Mouse (Mus musculus): ENCODE results near the gene Baz1b. TPM values are rescaled to one million over a fixed set of nuclear protein-coding genes. Genes with fewer than 3 reads are reported as not detected.

The Baz1b gene
- polyA plus RNA-seq, 1 experiment: 2.5 TPM

DNA sequence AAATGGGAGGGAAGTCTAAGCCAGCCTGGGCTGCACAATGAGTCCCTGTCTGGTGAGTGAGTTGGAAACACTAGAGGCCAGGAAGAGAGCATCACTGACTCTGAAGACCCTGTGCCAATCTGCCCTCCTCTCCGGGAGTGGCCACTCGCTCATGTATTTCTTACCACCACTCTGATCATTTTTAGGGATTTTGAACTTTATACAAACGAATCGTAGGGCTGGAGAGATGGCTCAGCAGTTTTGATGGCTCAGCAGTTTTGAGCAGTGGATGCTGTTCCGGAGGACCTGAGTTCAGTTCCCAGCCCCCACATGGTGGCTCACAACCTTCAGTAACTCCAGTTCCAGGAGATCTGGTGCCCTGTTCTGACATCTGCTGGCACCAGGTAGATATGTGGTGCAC is 14.1 kb upstream of the Baz1b start:
- peaks cover 33% of the 10 kb centered on the region for H3K4me1 ChIP-seq (ENCODE audit: control insufficient read depth)
- H3K4me3 ChIP-seq (replicated peaks): no peak overlapping the region
- peaks cover 81% of the 10 kb centered on the region for H3K36me3 ChIP-seq (ENCODE audit: control insufficient read depth)
- H3K9me3 ChIP-seq (ENCODE audit: control insufficient read depth, low read length): no peaks in the 10 kb centered on the region
- no peak for TF ChIP-seq TAL1 (IDR thresholded peaks at IDR 0.05; ENCODE audit: low read length)
- no peak for TF ChIP-seq GATA1 (IDR thresholded peaks at IDR 0.05; ENCODE audit: low read length)
- no peaks in the 10 kb centered on the region for H3K27me3 ChIP-seq (ENCODE audit: control insufficient read depth)

- Histone ChIP-seq H3K36me3 (ENCODE audit: control insufficient read depth) (peaks cover 97% of the 10 kb centered on the region), H3K4me1 (ENCODE audit: control insufficient read depth) (peaks cover 20% of the 10 kb centered on the region), H3K27me3 (ENCODE audit: control insufficient read depth) (no peaks in the 10 kb centered on the region), H3K4me3 (replicated peaks) (no peak overlapping the region), H3K9me3 (ENCODE audit: control insufficient read depth, low read length) (no peaks in the 10 kb centered on the region)
- TF ChIP-seq GATA1 (IDR thresholded peaks at IDR 0.05; ENCODE audit: low read length) (no peak), TAL1 (IDR thresholded peaks at IDR 0.05; ENCODE audit: low read length) (no peak)
Observed at GRCm38 (mm10) chr5:135175086-135175485, 12.0 kb upstream of the Baz1b start.

GRCm38 (mm10) chr5:135178523-135178922 is 8.5 kb upstream of the Baz1b start:
- H3K4me1 ChIP-seq (ENCODE audit: control insufficient read depth): no peaks in the 10 kb centered on the region; the same call in 1 of the 2 replicates
- H3K9me3 ChIP-seq (ENCODE audit: control insufficient read depth, low read length): no peaks in the 10 kb centered on the region
- H3K27me3 ChIP-seq (ENCODE audit: control insufficient read depth): no peaks in the 10 kb centered on the region
- TF ChIP-seq GATA1 (IDR thresholded peaks at IDR 0.05; ENCODE audit: low read length): no peak
- no peak for TF ChIP-seq TAL1 (IDR thresholded peaks at IDR 0.05; ENCODE audit: low read length)
- peaks cover 96% of the 10 kb centered on the region for H3K36me3 ChIP-seq (ENCODE audit: control insufficient read depth)
- H3K4me3 ChIP-seq (replicated peaks): no peak overlapping the region

GRCm38 (mm10) chr5:135178996-135179395 is 8.1 kb upstream of the Baz1b start:
- Histone ChIP-seq H3K4me1 (ENCODE audit: control insufficient read depth) (no peaks in the 10 kb centered on the region; the same call in 1 of the 2 replicates), H3K9me3 (ENCODE audit: control insufficient read depth, low read length) (no peaks in the 10 kb centered on the region), H3K4me3 (replicated peaks) (no peak overlapping the region), H3K36me3 (ENCODE audit: control insufficient read depth) (peaks cover 92% of the 10 kb centered on the region), H3K27me3 (ENCODE audit: control insufficient read depth) (no peaks in the 10 kb centered on the region)
- TF ChIP-seq GATA1 (IDR thresholded peaks at IDR 0.05; ENCODE audit: low read length): no peak

GRCm38 (mm10) chr5:135179616-135180015 is 7.4 kb upstream of the Baz1b start:
- H3K36me3 ChIP-seq (ENCODE audit: control insufficient read depth): peaks cover 86% of the 10 kb centered on the region
- TF ChIP-seq TAL1 (IDR thresholded peaks at IDR 0.05; ENCODE audit: low read length): no peak
- TF ChIP-seq GATA1 (IDR thresholded peaks at IDR 0.05; ENCODE audit: low read length): no peak
- no peaks in the 10 kb centered on the region for H3K27me3 ChIP-seq (ENCODE audit: control insufficient read depth)
- H3K9me3 ChIP-seq (ENCODE audit: control insufficient read depth, low read length): no peaks in the 10 kb centered on the region
- H3K4me3 ChIP-seq (replicated peaks): no peak overlapping the region
- H3K4me1 ChIP-seq (ENCODE audit: control insufficient read depth): no peaks in the 10 kb centered on the region; the same call in 1 of the 2 replicates

DNA sequence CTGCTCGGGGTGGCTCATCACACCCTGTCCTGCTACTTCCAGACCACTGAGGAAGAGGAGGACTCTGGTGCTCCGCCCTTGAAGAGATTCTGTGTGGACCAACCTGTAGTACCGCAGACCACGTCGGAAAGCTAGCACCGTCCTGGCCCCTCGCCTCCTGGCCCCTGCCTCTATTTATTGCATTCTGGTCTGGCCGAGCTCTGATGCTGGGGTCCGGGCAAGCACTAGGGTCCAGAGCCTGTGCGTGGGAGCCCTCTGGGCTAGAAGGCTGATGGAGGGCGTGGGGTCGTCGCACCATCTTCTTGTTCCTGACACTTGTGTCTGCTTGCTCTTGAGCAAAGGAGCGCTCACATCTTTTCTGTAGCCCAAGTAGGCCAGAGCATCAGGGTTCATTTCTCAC is 6.3 kb upstream of the Baz1b start:
- TF ChIP-seq TAL1 (IDR thresholded peaks at IDR 0.05; ENCODE audit: low read length): no peak
- no peak for TF ChIP-seq GATA1 (IDR thresholded peaks at IDR 0.05; ENCODE audit: low read length)
- Histone ChIP-seq H3K9me3 (ENCODE audit: control insufficient read depth, low read length) (no peaks in the 10 kb centered on the region), H3K36me3 (ENCODE audit: control insufficient read depth) (peaks cover 75% of the 10 kb centered on the region), H3K4me3 (replicated peaks) (no peak overlapping the region), H3K27me3 (ENCODE audit: control insufficient read depth) (no peaks in the 10 kb centered on the region), H3K4me1 (ENCODE audit: control insufficient read depth) (peaks cover 8% of the 10 kb centered on the region)

DNA sequence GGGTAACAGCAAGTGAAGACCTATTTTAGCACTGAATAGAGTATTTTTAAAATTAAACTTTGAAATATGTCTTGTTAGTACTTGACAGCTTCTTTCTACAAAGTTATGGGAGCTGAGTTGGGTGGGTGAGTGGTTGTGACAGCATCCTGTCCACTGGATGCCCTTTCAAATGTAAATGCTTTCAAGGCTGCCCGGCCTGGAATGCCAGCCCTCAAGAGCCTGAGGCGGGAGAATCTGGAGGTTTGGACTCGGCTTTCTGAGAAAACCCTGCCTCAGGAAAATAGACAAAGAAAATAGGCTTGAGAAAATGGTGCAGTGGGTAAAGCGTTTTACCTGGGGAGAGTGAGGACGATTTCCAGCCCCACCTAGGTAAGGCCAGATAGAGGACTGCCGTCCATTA is 5.3 kb upstream of the Baz1b start:
- H3K36me3 ChIP-seq (ENCODE audit: control insufficient read depth): peaks cover 66% of the 10 kb centered on the region
- no peak overlapping the region for H3K4me3 ChIP-seq (replicated peaks)
- H3K4me1 ChIP-seq (ENCODE audit: control insufficient read depth): peaks cover 18% of the 10 kb centered on the region
- TF ChIP-seq TAL1 (IDR thresholded peaks at IDR 0.05; ENCODE audit: low read length) (no peak), GATA1 (IDR thresholded peaks at IDR 0.05; ENCODE audit: low read length) (no peak)
- no peaks in the 10 kb centered on the region for H3K9me3 ChIP-seq (ENCODE audit: control insufficient read depth, low read length)
- no peaks in the 10 kb centered on the region for H3K27me3 ChIP-seq (ENCODE audit: control insufficient read depth)

DNA sequence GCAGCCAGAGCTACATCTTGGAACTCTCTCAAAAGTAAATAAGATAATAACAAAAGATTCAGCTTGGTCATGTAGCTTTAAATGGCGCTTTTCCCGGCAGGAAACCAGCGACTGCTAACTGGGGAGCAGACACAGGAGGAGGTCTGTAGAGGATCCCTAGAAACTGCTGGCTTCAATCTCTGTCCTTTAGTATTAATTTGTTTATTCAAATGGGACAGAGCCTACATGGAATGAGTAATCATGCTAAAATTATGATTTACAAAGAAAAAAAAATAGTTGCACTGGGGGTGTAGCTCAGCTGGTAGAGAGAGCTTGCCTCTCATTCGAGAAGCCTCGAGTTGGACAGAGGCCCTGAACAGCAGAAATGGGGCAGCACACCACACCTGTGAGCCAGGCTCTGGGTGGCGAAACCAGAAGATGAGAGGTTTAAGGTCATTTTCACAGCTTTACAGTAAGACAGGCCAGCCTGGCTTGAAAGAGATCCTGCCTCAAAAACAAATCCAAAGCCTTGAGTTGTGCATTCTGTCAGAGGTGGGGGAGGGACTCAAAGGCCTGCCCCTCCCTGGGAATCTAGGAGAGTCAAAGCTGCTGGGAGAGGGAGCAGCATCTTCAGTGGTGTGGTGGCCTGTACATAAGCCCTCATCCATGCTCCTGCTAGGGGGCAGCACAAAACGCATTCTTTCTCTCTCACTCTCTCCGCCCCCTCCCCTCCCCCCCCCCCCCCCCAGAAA is 3.8 kb upstream of the Baz1b start:
- TF ChIP-seq TAL1 (IDR thresholded peaks at IDR 0.05; ENCODE audit: low read length) (no peak), GATA1 (IDR thresholded peaks at IDR 0.05; ENCODE audit: low read length) (no peak)
- H3K4me1 ChIP-seq (ENCODE audit: control insufficient read depth): peaks cover 18% of the 10 kb centered on the region
- H3K4me3 ChIP-seq (replicated peaks): no peak overlapping the region
- no peaks in the 10 kb centered on the region for H3K9me3 ChIP-seq (ENCODE audit: control insufficient read depth, low read length)
- no peaks in the 10 kb centered on the region for H3K27me3 ChIP-seq (ENCODE audit: control insufficient read depth)
- H3K36me3 ChIP-seq (ENCODE audit: control insufficient read depth): peaks cover 50% of the 10 kb centered on the region

DNA sequence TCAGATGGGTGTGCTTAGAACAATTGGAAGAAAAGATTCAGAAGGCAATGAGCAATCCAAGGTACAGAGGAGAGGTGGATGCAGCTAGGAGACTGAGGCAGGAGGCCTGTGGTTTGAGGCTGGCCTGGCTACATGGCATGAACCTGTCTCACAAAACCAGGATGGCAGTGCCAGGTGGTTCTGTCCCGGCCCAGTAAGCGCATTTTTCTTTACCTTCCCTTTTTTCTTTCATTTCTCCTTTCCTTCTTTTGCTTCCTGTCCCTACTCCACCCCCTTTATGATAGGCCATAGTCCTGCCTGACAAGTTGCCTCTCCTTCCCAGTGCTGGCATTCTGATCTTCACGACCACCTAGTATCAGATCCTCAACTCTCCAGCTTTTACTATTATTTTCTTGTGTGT is 2.0 kb upstream of the Baz1b start:
- TF ChIP-seq GATA1 (IDR thresholded peaks at IDR 0.05; ENCODE audit: low read length): no peak
- TF ChIP-seq TAL1 (IDR thresholded peaks at IDR 0.05; ENCODE audit: low read length): no peak
- Histone ChIP-seq H3K4me1 (ENCODE audit: control insufficient read depth) (peaks cover 32% of the 10 kb centered on the region), H3K4me3 (replicated peaks) (no peak overlapping the region), H3K36me3 (ENCODE audit: control insufficient read depth) (peaks cover 47% of the 10 kb centered on the region), H3K9me3 (ENCODE audit: control insufficient read depth, low read length) (no peaks in the 10 kb centered on the region), H3K27me3 (ENCODE audit: control insufficient read depth) (no peaks in the 10 kb centered on the region)

GRCm38 (mm10) chr5:135185596-135185995 is 1.5 kb upstream of the Baz1b start:
- Histone ChIP-seq H3K9me3 (ENCODE audit: control insufficient read depth, low read length) (no peaks in the 10 kb centered on the region), H3K36me3 (ENCODE audit: control insufficient read depth) (peaks cover 47% of the 10 kb centered on the region), H3K27me3 (ENCODE audit: control insufficient read depth) (no peaks in the 10 kb centered on the region), H3K4me1 (ENCODE audit: control insufficient read depth) (peaks cover 37% of the 10 kb centered on the region), H3K4me3 (replicated peaks) (peak overlapping the region; percentile 99)
- no peak for TF ChIP-seq GATA1 (IDR thresholded peaks at IDR 0.05; ENCODE audit: low read length)
- no peak for TF ChIP-seq TAL1 (IDR thresholded peaks at IDR 0.05; ENCODE audit: low read length)

Data from erythroblast, embryonic 14.5 days (primary cell).